Mouse (Mus musculus): ENCODE results near the gene Ubac2. TPM values are rescaled to one million over a fixed set of nuclear protein-coding genes. Genes with fewer than 3 reads are reported as not detected.

Gene Ubac2
- polyA plus RNA-seq, 1 experiment from 2014 or later: 59.3 TPM

DNA sequence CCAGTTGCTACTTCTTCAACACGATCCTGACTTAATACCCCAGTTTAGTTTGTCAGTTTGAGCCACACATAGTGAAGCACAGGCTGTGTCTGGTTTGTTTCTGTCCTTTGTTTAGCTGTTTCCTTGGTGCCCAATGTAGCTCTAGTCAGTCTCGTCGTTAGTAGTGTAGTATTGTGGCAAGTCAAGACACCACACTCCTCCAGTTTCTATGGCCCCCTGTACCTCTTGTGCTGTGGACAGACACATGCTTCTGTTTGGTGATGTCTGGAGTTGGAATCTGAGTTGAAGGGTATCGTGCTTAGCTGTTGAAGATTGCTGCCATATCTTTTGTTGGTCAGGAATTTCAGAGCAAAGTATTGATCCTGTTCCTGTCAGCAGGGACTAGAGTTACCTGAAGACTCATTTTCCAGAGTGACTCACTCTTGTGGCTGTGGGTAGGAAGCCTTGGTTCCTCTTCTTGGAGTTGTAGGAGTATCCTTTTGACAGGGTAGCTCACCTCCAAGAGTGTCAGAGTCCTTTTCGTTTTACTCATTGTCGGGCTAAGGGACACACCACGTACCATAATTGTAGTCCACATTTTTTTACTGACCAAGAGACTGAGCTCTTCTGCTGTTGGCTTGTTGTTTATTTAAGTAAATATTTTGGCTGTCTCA lies 52.4 kb downstream of the Ubac2 start:
- H3K4me3 ChIP-seq (replicated peaks): no peak overlapping the region
- H3K9me3 ChIP-seq: no peaks in the 10 kb centered on the region
- H3K27ac ChIP-seq: no peak overlapping the region
- no peak overlapping the region for H3K4me2 ChIP-seq (replicated peaks)
- H3K27me3 ChIP-seq (replicated peaks): no peaks in the 10 kb centered on the region
- H3K36me3 ChIP-seq: peaks cover 8% of the 10 kb centered on the region; the same call in 1 of the 2 replicates
- WGBS: 65% methylated on average over 7 of the region's 7 CpGs
- H3K9ac ChIP-seq: no peak overlapping the region
- H3K4me1 ChIP-seq (replicated peaks): 0 out of 2 replicates have a peak, but pooled peaks cover 2% of the 10 kb centered on the region
- no peak for ATAC-seq

DNA sequence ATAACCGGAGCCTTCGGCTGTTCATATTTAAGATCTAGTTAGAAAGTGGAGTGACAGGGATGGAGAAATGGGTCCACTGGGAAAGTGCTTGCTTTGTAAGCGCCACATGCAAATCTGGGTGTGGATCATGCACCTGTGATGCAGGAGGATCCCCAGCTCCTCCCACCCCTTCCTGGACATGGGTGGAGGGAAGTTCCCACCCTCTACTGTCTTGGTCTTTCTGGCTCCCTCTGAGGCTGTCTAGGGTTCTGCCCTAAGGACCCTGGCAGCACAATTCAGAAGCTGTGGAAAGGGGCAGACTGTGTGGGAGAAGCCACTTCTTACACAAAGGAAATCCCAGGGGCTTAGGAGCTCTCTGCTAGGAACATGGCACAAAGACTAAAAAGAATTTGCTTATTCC lies 53.2 kb downstream of the Ubac2 start:
- H3K27ac ChIP-seq: no peak overlapping the region
- H3K4me3 ChIP-seq (replicated peaks): no peak overlapping the region
- no peaks in the 10 kb centered on the region for H3K9me3 ChIP-seq
- no peaks in the 10 kb centered on the region for H3K27me3 ChIP-seq (replicated peaks)
- H3K4me2 ChIP-seq (replicated peaks): no peak overlapping the region
- 0 out of 2 replicates have a peak, but pooled peaks cover 2% of the 10 kb centered on the region for H3K4me1 ChIP-seq (replicated peaks)
- WGBS: 92% methylated on average over 3 of the region's 3 CpGs
- no peak for ATAC-seq
- H3K9ac ChIP-seq: no peak overlapping the region
- H3K36me3 ChIP-seq: peaks cover 8% of the 10 kb centered on the region; the same call in 1 of the 2 replicates

DNA sequence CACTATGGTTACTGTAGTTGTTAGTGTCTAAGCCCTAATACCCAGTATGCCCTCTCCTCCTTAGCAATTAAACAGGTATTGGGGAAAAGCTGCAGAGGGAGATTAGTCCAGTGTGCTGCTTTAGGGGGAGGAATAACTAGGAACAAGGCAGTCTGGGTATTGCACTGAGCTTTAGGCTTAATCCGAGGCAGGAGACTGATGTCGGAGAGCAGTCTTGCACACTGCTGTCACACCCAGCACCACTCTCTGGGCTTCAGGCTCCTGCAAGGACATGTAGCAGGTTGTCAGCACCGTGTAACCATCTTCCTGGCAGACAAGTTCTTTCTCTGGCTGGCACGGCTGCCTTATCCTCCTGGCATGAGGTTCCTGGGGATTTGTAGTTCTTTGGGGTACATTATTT lies 53.8 kb downstream of the Ubac2 start:
- 92% methylated on average over 4 of the region's 4 CpGs for WGBS
- ATAC-seq: no peak
- Histone ChIP-seq H3K9ac (no peak overlapping the region), H3K27me3 (replicated peaks) (no peaks in the 10 kb centered on the region), H3K4me1 (replicated peaks) (0 out of 2 replicates have a peak, but pooled peaks cover 2% of the 10 kb centered on the region), H3K36me3 (peaks cover 8% of the 10 kb centered on the region; the same call in 1 of the 2 replicates), H3K27ac (no peak overlapping the region), H3K4me2 (replicated peaks) (no peak overlapping the region), H3K4me3 (replicated peaks) (no peak overlapping the region), H3K9me3 (no peaks in the 10 kb centered on the region)

DNA sequence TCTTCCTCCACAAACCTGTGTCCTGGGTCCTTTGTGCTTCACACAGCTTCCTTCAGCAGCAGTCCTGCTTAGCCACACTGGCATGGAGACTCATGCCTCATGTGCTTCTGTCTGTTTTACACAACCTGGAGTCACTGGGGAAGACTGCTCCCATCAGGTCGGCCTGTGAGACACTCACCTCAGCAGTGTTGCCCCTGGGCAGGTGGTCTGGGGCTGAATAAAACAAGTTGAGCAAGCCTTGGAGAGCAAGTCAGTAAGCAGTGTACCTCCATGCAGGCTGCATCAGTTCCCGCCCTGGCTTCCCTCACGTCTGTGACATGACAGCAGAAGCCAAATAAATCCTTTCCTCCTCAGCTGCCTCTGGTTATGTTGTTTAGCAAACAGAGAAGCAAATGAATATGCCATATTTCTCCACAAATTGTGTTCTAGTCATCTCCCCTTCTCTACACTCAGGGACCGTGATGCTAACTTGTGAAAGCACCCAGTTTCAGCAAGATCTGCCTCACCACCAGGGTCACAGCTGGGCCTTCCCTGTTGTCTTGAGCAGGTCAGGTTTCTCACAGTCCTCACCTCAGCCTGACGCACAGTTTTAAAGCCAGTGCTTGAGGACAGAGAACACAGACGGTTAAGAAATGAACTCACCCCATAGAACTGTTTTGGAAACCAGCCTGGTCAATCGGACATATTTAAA lies 55.6 kb downstream of the Ubac2 start:
- Histone ChIP-seq H3K9ac (no peak overlapping the region), H3K27ac (no peak overlapping the region), H3K4me2 (replicated peaks) (no peak overlapping the region), H3K9me3 (no peaks in the 10 kb centered on the region), H3K4me1 (replicated peaks) (no peaks in the 10 kb centered on the region), H3K36me3 (peaks cover 8% of the 10 kb centered on the region; the same call in 1 of the 2 replicates), H3K4me3 (replicated peaks) (no peak overlapping the region), H3K27me3 (replicated peaks) (no peaks in the 10 kb centered on the region)
- no peak for ATAC-seq
- 84% methylated on average over 7 of the region's 7 CpGs for WGBS

DNA sequence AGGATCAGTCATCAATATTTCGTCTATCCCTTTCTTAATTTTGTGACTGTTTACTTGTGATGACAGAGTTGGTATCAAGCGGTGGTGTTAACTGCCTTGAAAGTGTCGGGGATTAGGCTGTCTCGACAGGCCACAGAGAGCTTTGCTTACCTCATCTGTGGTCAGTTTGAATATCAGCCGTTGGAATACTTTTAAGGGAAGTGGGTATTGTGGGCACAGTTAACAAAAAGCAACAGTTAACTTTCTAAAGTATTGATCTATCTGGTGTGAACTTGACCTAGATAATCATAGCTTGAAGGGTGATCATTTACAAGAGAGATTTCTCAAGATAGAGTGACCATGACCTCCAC lies 56.2 kb downstream of the Ubac2 start:
- Histone ChIP-seq H3K4me2 (replicated peaks) (no peak overlapping the region), H3K9ac (no peak overlapping the region), H3K36me3 (peaks cover 8% of the 10 kb centered on the region; the same call in 1 of the 2 replicates), H3K4me1 (replicated peaks) (no peaks in the 10 kb centered on the region), H3K27me3 (replicated peaks) (no peaks in the 10 kb centered on the region), H3K4me3 (replicated peaks) (no peak overlapping the region), H3K9me3 (no peaks in the 10 kb centered on the region), H3K27ac (no peak overlapping the region)
- no peak for ATAC-seq
- WGBS: 90% methylated on average over 5 of the region's 5 CpGs

DNA sequence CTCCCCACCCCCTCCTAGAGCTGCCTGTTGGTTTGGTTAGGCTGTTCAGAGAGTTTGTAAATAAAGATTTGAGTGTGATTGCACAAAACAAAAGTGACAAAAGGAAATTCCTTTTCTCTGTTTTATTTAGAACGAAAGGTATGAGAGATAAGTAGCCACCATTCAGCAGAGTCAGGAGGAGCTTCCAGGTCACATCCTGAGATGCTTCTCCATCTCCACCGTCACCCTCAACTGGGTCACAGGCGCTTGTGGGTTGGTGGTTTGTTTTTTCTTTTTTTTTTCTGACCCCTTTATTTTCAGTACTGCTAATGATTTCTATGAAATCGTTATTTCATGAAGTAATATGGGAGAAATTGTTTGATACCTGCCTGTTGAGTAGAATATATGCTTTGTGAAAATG lies 57.9 kb downstream of the Ubac2 start:
- Histone ChIP-seq H3K27ac (no peak overlapping the region), H3K4me2 (replicated peaks) (no peak overlapping the region), H3K9me3 (no peaks in the 10 kb centered on the region), H3K27me3 (replicated peaks) (no peaks in the 10 kb centered on the region), H3K4me3 (replicated peaks) (no peak overlapping the region), H3K4me1 (replicated peaks) (no peaks in the 10 kb centered on the region), H3K9ac (no peak overlapping the region), H3K36me3 (peaks cover 8% of the 10 kb centered on the region; the same call in 1 of the 2 replicates)
- WGBS: 93% methylated on average over 4 of the region's 4 CpGs
- ATAC-seq: no peak

DNA sequence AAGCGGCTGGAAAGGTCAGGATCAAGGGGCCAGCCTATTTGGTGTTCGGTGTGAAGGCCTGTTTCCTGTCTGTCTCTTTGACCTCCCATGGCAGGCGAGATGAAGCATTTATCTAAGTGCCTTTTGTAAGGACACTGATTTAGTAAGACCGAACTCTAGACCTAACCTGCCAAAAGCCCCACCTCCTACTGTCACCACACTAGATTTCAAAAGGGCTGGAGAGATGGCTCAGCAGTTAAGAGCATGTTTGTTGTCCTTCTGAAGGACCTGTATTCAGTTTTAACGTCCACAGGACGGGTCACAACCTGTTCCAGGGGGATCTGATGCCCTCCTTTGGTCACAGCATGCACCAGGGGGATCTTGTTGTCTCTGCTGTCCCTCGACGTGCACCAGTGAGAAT lies 58.4 kb downstream of the Ubac2 start:
- Histone ChIP-seq H3K36me3 (peaks cover 8% of the 10 kb centered on the region; the same call in 1 of the 2 replicates), H3K9ac (no peak overlapping the region), H3K4me3 (replicated peaks) (no peak overlapping the region), H3K4me2 (replicated peaks) (no peak overlapping the region), H3K27ac (no peak overlapping the region), H3K27me3 (replicated peaks) (no peaks in the 10 kb centered on the region), H3K9me3 (no peaks in the 10 kb centered on the region), H3K4me1 (replicated peaks) (no peaks in the 10 kb centered on the region)
- 74% methylated on average over 8 of the region's 8 CpGs for WGBS
- ATAC-seq: no peak

DNA sequence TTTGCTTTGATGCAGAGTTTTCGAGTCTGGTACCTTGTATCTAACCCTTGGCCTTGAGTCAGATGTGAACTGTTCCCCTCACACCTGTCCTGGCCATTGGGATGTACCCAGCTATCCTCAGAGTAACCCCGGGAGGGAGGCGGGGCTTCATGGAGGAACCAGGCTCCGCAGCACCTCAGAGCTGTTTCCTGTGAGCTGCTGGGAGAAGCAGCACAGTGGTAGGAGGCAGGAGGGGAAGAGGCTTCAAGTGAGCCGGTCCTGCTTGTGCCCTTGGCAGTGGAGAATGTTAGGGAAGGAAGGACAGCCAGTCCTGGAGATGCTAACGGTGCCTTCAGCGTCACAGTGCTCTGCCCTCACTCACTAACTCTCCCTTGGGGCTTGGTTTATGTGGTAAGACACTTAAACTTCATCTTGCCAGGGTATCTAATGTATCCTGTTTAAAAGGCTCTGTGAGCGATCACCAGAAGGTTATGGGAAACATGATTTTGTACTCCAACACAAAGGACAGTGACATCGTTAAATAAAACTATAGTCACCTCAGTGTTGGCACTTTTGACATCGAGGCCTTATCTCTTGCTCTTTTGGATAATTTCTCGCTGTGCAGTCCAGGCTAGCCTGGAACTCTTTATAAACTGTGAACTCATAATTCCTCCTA lies 59.3 kb downstream of the Ubac2 start:
- H3K27me3 ChIP-seq (replicated peaks): no peaks in the 10 kb centered on the region
- H3K9ac ChIP-seq: no peak overlapping the region
- ATAC-seq: no peak
- H3K9me3 ChIP-seq: no peaks in the 10 kb centered on the region
- H3K4me2 ChIP-seq (replicated peaks): no peak overlapping the region
- no peak overlapping the region for H3K4me3 ChIP-seq (replicated peaks)
- H3K27ac ChIP-seq: no peak overlapping the region
- peaks cover 8% of the 10 kb centered on the region; the same call in 1 of the 2 replicates for H3K36me3 ChIP-seq
- 82% methylated on average over 11 of the region's 11 CpGs for WGBS
- H3K4me1 ChIP-seq (replicated peaks): no peaks in the 10 kb centered on the region

DNA sequence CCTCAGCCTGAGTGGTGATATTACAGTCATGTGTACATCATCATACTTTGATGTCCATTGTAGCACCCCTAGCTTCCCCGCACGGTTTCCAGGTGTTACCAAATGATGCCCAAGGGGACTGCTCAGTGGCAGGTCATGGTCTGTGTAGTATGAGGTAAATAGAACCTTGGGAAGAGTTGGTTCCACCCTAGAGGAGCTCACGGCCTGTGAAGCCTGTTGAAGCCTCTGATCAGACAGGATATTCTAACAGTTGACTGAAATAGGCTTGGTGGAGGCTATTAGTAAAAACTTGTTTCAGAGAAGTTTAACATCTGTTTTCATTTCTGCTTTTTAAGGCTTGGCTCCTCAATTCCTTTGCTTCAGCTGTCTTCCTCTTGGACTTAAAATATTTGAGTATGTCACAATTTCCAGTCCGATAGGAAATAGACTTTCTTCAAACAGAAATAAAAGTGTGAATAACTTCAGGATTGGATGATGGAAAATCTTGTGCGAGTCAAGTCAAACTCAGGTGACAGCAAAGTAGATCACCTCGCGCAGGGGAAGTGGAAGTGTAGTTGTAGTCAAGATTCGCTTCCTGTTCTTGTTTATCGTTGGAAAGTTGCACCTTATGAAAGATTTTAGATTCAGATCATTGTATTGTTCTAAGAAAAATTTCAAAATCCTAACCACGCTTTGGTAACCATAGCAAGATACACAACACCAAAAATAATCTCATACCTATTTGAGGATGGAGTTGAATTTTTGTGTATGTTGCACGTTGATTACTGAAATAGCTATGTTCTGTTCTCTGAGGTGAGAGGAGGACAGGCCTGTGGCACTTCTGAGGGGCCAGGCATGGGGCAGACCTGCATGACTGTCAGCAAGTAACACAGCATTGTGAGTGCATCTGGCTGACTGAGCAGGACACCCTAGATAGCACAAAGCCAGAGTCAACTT lies 60.1 kb downstream of the Ubac2 start:
- Histone ChIP-seq H3K36me3 (peaks cover 8% of the 10 kb centered on the region; the same call in 1 of the 2 replicates), H3K4me2 (replicated peaks) (no peak overlapping the region), H3K4me1 (replicated peaks) (no peaks in the 10 kb centered on the region), H3K27ac (no peak overlapping the region), H3K9me3 (no peaks in the 10 kb centered on the region), H3K4me3 (replicated peaks) (no peak overlapping the region), H3K9ac (no peak overlapping the region), H3K27me3 (replicated peaks) (no peaks in the 10 kb centered on the region)
- ATAC-seq: no peak
- WGBS: 88% methylated on average over 11 of the region's 11 CpGs

DNA sequence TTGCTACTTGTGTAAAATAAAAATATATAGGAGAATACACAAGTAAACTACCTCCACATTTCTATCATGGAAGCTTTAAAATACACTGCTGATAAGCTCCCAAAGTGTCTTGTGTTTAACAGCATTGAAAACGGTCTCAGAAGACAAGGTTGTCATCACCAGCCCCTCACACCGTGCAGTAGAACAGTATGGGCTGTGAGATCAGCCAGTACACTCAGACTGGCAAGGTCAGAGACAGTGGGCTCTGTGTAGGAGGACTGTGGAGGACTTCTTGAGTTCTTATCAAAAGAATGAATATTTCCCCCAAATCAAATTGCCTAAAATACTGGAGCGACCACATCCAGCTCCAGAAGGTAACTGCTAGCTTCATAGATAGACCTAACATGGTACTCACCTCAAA lies 61.2 kb downstream of the Ubac2 start:
- H3K27ac ChIP-seq: no peak overlapping the region
- no peaks in the 10 kb centered on the region for H3K27me3 ChIP-seq (replicated peaks)
- H3K9ac ChIP-seq: no peak overlapping the region
- H3K36me3 ChIP-seq: no peaks in the 10 kb centered on the region
- no peaks in the 10 kb centered on the region for H3K9me3 ChIP-seq
- 89% methylated on average over 3 of the region's 3 CpGs for WGBS
- no peak overlapping the region for H3K4me3 ChIP-seq (replicated peaks)
- no peaks in the 10 kb centered on the region for H3K4me1 ChIP-seq (replicated peaks)
- H3K4me2 ChIP-seq (replicated peaks): no peak overlapping the region
- no peak for ATAC-seq

DNA sequence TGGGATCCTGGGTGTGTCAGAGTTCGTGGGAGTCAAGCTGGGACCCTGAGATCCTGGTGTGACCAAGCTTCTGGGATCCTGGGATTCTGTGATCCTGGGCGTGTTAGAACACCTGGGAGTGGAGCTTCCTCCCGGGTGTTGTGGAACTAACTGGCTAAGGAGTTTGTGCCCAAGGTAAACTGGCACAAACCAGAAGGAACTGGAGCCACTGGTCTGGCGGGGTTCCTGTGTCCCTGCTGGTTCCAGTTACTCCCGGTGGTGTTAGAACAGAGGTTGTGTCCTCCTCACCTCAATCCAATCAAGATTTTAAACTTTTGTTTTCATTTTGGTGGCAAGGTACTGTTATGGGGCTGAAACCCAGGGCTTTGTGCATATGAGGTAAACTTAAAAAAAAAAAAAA lies 67.7 kb downstream of the Ubac2 start:
- Histone ChIP-seq H3K9ac (no peak overlapping the region), H3K27me3 (replicated peaks) (no peaks in the 10 kb centered on the region), H3K9me3 (no peaks in the 10 kb centered on the region), H3K4me2 (replicated peaks) (no peak overlapping the region), H3K4me1 (replicated peaks) (0 out of 2 replicates have a peak, but pooled peaks cover 3% of the 10 kb centered on the region), H3K4me3 (replicated peaks) (no peak overlapping the region), H3K36me3 (no peaks in the 10 kb centered on the region), H3K27ac (no peak overlapping the region)
- 81% methylated on average over 5 of the region's 5 CpGs for WGBS
- ATAC-seq: no peak

DNA sequence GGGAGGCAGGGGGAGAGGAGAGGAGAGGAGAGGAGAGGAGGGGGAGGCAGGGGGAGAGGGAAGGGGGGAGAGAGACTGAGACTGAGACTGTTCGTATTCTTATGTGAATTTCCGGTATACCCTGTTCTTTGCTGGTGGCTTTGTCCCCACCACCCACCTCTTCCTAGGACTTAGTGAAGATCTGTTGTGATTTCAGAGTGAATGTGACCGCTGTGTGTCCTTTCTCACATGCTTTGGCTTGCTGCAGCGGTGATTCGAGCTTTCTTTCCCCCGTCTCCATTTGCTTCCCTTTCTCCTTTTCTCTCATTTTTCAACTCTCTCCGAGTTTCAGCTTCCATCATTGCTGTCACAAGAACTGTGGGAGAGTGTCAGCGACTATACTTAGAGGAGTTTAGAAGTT lies 68.3 kb downstream of the Ubac2 start:
- 0 out of 2 replicates have a peak, but pooled peaks cover 3% of the 10 kb centered on the region for H3K4me1 ChIP-seq (replicated peaks)
- no peak overlapping the region for H3K4me2 ChIP-seq (replicated peaks)
- H3K27ac ChIP-seq: no peak overlapping the region

More for the DNA sequence above, 68.3 kb downstream of the Ubac2 start:
- WGBS: 43% methylated on average over 8 of the region's 8 CpGs
- no peaks in the 10 kb centered on the region for H3K36me3 ChIP-seq
- no peak overlapping the region for H3K4me3 ChIP-seq (replicated peaks)
- H3K27me3 ChIP-seq (replicated peaks): no peaks in the 10 kb centered on the region
- H3K9me3 ChIP-seq: no peaks in the 10 kb centered on the region
- H3K9ac ChIP-seq: no peak overlapping the region
- no peak for ATAC-seq
